Mouse (Mus musculus): ENCODE data around the gene Trp53rka. TPM values are rescaled to one million over a fixed set of nuclear protein-coding genes. Genes with fewer than 3 reads are reported as not detected.
A peak's percentile ranks its signal among the peaks of the same experiment; 100 is the strongest.

Trp53rka gene
- polyA plus RNA-seq, 2 experiments from 2014 or later, result 4.1 to 4.7 TPM

DNA sequence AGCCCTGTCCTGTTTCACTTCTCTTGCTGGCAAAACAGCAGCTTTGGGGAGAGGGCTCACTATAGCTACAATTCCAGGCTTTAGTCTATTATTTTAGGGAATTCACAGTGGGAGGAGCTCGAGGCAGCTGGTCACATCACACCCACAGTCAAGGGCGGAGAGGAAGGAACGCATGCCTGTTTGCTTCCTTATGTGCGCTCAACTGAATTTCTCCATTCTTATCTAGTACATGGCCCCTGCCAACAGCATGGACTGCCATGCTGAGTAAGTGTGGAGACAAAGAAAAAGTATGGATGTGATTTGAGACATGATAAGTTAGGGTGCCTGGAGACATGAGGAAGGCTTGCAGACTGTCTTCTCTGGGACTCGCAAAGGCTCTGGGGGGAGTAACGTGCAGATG is 9.0 kb downstream of the Trp53rka start:
- no peak for ATAC-seq

DNA sequence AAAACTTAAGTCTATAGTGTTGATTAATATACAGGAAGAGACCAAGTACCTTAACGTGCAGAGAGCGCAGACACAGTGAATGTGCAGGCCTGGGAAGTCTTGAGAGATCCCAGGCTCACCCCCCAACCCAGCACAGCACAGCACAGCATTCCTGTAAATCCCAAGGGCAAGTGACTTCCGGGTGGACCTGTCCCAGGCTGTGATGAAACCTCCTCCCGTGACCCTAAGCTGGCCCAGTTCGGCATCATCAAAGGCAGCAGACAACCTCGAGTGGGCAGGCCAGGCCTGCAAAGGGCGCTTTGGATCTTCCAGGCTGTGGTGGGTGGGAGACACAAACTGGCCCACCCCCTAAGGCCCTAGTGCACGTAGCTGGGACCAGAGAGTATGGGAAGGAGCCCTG is 11.1 kb downstream of the Trp53rka start:
- no peak for ATAC-seq

DNA sequence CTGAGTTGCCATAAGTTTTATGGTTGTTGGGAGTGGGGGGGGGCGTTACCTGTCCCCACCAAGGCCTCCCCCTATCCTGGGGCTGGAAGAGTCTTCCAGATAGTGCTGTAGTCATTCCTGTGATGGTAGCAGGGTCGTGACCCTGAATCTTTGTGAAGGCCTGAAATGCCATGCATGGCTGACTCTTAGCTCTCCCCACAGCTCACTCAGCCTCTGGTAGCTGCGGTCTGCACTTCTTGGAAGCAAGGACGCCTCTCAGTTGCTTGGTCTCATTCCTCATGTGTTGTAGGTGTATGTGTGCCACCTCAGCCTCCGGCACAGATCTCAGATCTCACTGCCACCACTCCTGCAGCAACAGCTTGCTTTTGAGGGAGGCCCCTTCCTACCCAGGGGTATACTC is 17.3 kb downstream of the Trp53rka start:
- no peak for ATAC-seq

DNA sequence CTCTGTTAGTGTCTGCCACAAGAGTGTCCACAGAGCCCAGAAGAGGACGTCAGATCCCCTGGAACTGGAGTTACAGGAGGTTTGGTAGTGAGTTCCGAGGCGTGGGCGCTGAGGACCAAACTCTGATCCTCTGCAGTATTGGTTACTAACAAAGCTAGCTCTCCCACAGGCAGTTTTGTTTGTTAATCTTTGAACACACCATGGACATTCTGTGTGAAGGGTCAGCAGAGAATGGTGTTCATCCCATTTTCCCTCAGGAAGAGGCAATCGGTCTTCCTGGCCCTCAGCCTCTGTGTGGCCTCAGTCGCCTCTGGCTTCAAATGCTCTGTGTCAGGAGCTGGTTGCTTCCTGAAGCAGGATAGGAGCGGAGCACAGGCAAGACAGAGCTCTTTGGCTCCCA is 17.7 kb downstream of the Trp53rka start:
- no peak for ATAC-seq

DNA sequence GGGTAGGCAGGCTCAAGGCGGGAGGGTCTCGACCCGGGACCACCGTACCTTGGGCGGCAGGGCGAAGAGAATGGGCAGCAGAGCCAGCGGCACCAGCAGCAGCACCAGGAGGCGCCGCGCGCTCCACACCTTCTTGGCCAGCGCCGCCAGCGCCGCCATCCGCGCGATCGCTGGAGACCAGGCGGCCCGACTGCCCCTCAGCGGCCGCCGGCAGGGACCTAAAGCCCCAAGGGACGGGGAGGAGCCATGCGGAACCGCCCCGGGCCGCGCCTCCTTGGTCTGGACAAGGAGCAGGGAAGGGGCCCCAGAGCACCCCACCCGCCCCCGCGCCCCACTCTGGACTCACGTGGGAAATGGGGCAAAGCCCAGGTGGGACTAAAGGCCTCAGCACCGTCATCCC is 20.1 kb downstream of the Trp53rka start, which contains the start of gene Slc13a3:
Slc13a3 (minus strand) TSS at position 228 of the 400 bp plus-strand sequence.
- no peak for ATAC-seq

DNA sequence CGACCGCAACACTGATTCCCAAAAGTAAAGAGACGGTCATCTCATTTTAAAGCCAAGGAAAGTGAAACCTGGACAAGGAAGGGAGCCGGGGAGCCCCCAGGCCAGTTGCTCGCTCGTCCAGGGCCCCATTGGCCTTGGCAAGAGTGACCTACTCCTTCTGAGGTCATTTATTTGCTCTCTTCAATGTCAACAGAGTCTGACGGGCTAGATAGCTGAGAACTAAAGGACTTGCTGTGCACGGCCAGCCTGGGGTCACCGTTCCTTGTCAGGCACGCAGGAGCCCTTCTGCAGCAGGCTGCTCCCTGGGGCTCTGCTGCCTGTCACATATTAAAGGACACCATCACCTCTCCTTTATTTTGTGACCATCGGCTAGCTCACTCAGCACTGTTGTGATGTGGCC is 21.2 kb downstream of the Trp53rka start:
- no peak for ATAC-seq

DNA sequence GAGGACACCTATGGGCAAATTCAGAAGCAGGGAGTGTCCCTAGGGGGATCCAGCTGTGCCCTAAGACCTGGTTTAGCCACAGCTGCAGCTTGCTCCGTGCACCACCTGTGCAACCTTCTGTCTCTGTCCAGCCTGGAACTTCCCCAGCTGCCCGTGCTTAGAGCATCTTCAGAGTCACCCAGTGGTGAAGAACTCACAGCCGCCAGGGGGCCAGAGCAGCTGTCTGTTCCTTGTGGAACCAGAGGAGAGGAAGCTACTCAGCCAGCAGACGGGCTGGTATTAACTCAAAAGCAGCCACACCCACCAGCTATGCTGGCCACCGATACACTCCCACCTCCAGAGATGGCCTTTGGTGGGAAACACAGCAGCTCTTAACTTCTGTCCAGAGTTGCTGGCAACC is 23.0 kb downstream of the Trp53rka start:
- no peak for ATAC-seq

DNA sequence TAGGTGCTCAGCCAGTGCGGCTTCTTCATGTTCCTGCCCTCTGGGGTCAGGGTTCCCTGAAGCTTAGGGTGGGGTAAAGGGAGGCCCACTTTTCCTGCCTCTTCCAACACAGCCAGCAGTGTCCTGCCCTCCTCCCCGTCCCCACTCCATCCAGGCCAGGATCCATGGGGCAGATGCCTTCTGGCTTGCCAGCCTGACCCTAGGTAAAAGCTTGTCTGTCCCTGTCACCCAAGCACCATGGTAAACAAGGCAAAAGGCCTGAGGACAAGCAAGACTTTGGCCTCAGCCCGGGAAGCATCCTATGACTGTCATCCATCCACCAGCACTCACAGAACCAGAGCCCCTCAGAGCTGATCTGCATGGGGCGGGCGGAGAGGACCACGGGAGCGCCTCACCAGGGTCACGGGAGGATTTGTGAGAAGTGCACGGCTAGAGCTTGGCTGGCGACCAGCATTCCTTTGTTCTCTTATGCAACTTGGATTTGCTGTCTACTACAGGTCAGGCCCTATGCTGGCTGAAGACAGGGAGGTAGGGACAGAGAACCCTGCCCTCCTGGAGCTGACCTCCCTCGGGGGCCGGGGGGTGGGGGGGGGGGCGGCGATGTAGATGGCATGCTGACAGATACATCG is 25.2 kb downstream of the Trp53rka start:
- no peak for ATAC-seq

DNA sequence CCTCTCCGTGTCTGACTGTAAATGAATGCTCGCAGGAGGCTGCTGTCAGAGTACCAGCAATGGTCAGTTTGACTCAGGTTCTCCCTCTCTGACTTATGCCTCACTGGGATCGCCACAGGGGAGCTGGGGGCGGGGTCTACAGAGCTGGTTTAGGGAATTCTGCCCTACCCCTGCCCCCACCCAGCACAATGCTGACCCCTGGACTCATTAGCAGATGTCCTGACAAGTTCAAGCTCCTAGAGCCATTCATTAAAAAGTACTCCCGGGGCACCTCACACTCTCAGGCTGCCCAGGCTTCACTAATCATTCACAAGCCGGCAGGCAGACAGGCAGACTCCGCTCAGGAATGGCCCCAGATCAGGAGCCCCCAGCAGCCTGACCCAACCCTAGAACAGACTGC is 33.5 kb downstream of the Trp53rka start:
- ATAC-seq, result no peak

DNA sequence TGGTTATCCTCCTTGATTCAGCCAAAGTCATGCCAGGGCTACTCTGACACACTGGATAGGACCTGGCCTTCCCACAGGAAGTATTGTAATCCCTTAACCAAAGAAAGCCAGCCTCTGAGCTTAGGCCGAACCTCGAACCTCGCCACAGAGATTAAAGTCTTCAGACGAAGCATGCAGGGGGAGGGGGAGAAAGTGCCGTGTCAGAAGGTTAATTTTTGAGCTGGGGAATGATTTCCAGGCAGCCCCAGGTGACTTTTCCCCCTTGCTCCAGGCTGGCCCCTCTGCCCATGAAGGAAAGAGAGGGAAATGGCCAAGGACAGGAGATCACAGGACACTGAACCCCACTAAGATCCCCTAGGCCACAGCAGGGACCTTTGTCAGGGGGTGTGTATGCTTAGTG is 34.9 kb downstream of the Trp53rka start:
- no peak for ATAC-seq

DNA sequence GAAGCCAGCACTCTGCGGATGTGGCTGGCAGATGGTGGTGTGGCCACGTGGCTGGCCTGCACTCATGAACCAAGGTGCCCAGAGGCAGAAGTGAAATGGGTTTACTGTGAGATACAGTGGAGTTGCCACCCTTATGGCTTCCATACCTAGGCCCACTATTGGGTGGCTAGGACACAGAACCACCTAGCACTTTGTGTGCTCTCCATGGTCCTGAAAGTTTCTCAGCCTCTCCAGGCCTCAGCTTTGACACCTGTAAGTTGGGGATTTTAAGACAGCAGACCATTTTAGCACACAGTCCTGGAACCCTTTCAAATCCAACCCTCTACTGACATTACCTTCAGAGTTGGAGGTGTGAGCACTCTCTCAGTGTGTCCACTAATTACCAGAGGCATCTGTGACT is 36.4 kb downstream of the Trp53rka start:
- no peak for ATAC-seq

DNA sequence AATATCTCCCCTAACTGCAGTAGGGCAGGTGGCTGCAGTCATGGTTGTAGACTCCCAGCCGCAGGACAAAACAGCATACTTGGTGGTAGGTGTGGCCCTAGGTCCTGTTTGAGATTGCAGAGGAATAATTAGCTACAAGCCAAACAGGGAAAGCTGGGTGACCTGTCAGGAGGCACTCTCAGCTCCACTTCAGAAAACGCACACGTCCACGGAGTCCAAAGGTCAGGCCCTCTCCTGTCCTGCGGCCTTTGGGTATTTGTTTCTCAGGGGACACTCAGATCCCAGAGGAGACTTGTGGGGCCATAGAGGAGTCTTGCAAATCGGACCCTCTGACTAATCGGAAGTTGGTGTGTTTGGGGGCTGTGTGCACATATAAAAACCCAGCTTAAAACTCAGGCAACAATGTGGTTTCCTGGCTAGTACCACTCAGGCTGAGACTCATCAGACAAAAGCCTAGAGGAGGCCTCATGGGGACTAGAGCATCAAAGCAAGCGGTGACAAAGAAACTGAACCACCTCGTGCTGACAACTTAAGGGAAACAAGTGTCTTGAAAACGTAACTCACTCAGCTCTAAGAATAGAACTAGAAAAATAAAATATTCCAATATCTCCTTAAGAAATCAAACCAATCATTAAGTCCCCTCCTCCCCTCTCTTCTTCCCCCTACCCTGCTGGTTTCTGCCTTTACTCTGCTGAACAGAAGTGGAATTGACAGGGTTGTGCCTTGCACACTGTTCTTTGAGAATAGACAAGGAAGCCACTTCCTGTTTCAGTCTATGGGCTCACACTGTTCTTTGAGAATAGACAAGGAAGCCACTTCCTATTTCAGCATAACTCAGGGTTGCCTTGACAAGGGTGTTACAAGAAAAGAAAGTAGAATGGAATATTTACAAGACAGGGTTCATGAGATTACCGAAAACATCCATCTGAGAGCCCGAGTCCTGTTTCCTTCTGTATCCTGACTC is 40.1 kb downstream of the Trp53rka start:
- ATAC-seq, result peak; percentile 94

DNA sequence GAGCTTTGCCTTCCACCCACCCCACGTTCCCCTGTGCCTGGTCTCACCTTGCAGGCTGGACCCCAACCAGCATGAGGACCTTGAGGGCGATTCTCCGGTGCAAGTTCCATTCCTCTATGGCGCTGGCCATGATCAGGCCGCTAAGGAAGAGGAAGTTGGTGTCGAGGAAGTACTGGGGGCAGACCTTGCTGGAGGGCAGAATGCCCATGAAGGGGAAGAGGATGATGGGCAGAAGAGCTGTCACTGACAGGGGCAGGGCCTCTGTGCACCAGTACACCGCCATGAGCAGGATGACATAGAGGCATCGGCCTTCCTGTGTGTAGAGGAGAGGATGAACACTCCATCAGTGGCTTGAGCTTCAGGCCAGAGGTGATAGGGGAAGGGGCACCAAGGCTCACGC is 44.6 kb downstream of the Trp53rka start:
- no peak for ATAC-seq

DNA sequence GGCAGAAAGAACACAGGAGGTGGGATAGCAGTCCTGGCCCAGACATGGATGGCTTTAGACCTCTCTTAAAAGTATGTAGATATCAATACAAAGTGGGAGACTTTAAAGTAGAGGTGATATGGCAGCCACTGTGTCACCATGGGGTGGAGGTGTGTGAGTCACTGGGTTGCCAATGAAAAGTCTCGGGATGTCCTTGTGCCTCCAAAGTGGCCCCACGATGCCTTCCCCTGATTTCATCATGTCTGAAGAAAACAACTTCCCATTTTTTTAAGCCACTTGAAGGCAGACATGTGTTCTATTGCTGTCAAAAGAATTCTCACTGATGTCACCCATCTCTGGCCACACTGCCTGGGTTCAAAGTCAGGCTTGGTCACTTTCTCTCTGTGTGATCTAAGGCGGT is 48.3 kb downstream of the Trp53rka start:
- ATAC-seq, result no peak

DNA sequence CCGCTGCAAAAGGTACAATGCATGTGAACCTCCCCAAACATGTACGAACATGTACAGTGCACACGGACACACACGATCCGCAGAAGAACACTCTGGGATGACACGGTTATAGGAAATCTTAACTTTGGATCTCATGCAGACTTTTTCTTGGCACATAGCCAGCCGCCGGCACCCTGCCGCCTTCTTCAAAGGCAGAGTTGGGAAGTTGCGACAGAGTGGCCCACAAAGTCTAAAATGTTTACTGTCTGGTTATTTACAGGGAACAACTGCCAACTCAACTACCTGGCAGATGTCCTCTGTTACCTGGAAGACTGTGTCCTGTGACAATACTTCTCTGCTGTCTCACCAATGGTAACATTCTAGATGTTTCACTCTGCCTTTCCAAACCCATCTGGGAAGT is 50.1 kb downstream of the Trp53rka start:
- no peak for ATAC-seq

DNA sequence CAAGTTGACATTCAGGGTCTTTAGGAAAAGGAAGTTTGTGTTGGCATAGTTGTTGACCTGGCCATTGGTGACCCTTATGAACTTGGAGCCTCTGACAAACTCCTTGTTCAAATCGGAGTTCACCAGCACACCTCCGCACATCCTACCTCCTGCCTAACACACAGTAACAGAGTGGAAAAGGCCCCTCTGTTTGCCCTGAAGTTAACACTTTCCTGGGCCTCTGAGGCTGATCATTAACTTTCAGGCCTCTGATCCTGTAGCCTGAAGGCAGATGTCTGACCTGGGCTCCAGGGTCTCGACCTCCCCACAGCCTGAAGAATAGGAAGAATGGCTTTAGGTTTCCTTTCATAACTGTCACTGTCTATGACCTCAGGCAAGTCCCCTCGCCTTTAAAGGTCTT is 51.5 kb downstream of the Trp53rka start:
- no peak for ATAC-seq

Other genes with a start within 250 kb of the Trp53rka start
- 10 to 100 TPM; 39.2 to 59.8 TPM for gene Slc35c2, start 205.5 kb downstream of the Trp53rka start, polyA plus RNA-seq (2017; shearing (Covaris generic))
- 10 to 100 TPM; 37.2 to 65.4 TPM for gene Elmo2, start 166.8 kb downstream of the Trp53rka start, polyA plus RNA-seq (2017; shearing (Covaris generic))
- gene Zfp663, start 124.6 kb downstream of the Trp53rka start, polyA plus RNA-seq (2017; shearing (Covaris generic)), result not detected
- not detected for gene Zfp334, start 105.1 kb downstream of the Trp53rka start, polyA plus RNA-seq (2017; shearing (Covaris generic))
- not detected for gene Ocstamp, start 92.9 kb downstream of the Trp53rka start, polyA plus RNA-seq (2017; shearing (Covaris generic))
- under 1 TPM in 1 of 2 experiments, not detected in 1; 0.32 TPM for gene Slc13a3, start 20.1 kb downstream of the Trp53rka start, polyA plus RNA-seq (2017; shearing (Covaris generic))
- gene Slc2a10, start 10.5 kb upstream of the Trp53rka start, polyA plus RNA-seq (2017; shearing (Covaris generic)), result not detected
- gene Eya2, start 101.7 kb upstream of the Trp53rka start, polyA plus RNA-seq (2017; shearing (Covaris generic)), result 10 to 100 TPM; 11.9 to 18.9 TPM